ENCODE assay signal across 28 mouse cellular contexts in genomic region chr7:122492936-122493335, GRCm38 (mm10).
DNase-seq lines count a peak whose midpoint lies in the region; ATAC-seq and TF ChIP-seq lines count a peak whose summit lies in the region.
"Had no signal": no experiment of that assay in that cellular context is flagged by ENCODE, and none has a peak within 500 bp of the region (broad histone marks: within the 10 kb centered on the region; RNA-seq: fewer than 3 reads in every experiment).

No protein-coding gene starts in this region.

- TF ChIP-seq EP300 in liver, postnatal 0 days (IDR thresholded peaks at IDR 0.05; ENCODE audit: low read depth) = no peak

- no peak overlapping the region for H3K4me3 ChIP-seq in midbrain, embryonic 14.5 days (replicated peaks; ENCODE audit: low read depth, low read length)
- H3K4me3 ChIP-seq in midbrain, embryonic 15.5 days = no peak overlapping the region
- no peak overlapping the region for H3K4me3 ChIP-seq in liver, postnatal 0 days (ENCODE audit: low read depth, low read length)
- H3K4me3 ChIP-seq: embryonic facial prominence, embryonic 13.5 days; forebrain, embryonic 10.5 days; forebrain, embryonic 15.5 days; gastrocnemius, adult 2 months; heart, adult 2 months; heart, embryonic 12.5 days; hindbrain, embryonic 15.5 days; layer of hippocampus, adult 2 months; left cerebral cortex, adult 2 months; liver, embryonic 12.5 days; stomach, embryonic 15.5 days had no signal

- no peak overlapping the region for H3K9ac ChIP-seq in midbrain, embryonic 14.5 days (replicated peaks; ENCODE audit: low read length)
- H3K9ac ChIP-seq in midbrain, embryonic 15.5 days = no peak overlapping the region
- H3K9ac ChIP-seq in liver, postnatal 0 days (replicated peaks) = no peak overlapping the region
- H3K9ac ChIP-seq: embryonic facial prominence, embryonic 13.5 days; forebrain, embryonic 15.5 days; heart, embryonic 12.5 days; hindbrain, embryonic 15.5 days; liver, embryonic 12.5 days; stomach, embryonic 15.5 days had no signal

- H3K27me3 ChIP-seq in midbrain, embryonic 14.5 days (ENCODE audit: control insufficient read depth, insufficient read depth, low read length) = no peaks in the 10 kb centered on the region
- no peaks in the 10 kb centered on the region; the same call in 1 of the 2 replicates for H3K27me3 ChIP-seq in midbrain, embryonic 15.5 days (replicated peaks)
- H3K27me3 ChIP-seq in liver, postnatal 0 days (ENCODE audit: insufficient read depth, low read length) = no peaks in the 10 kb centered on the region
- H3K27me3 ChIP-seq: CH12.LX; embryonic facial prominence, embryonic 13.5 days; forebrain, embryonic 15.5 days; heart, embryonic 12.5 days; hindbrain, embryonic 15.5 days; liver, embryonic 12.5 days; stomach, embryonic 15.5 days had no signal

- 0 out of 2 replicates have a peak overlapping the region, but pooled peaks have one; percentile 49 for H3K27ac ChIP-seq in midbrain, embryonic 14.5 days (replicated peaks; ENCODE audit: low read depth, low read length)
- H3K27ac ChIP-seq in midbrain, embryonic 15.5 days = no peak overlapping the region
- no peak overlapping the region for H3K27ac ChIP-seq in liver, postnatal 0 days (ENCODE audit: low read depth)
- H3K27ac ChIP-seq: embryonic facial prominence, embryonic 13.5 days; forebrain, embryonic 10.5 days; forebrain, embryonic 15.5 days; gastrocnemius, adult 2 months; heart, adult 2 months; hindbrain, embryonic 15.5 days; layer of hippocampus, adult 2 months; left cerebral cortex, adult 2 months; liver, embryonic 12.5 days; macrophage; stomach, embryonic 15.5 days had no signal

- H3K4me2 ChIP-seq in midbrain, embryonic 14.5 days (ENCODE audit: low read length) = no peak overlapping the region
- no peak overlapping the region for H3K4me2 ChIP-seq in midbrain, embryonic 15.5 days
- no peak overlapping the region for H3K4me2 ChIP-seq in liver, postnatal 0 days (ENCODE audit: low read depth, low read length)
- H3K4me2 ChIP-seq: embryonic facial prominence, embryonic 13.5 days; forebrain, embryonic 15.5 days; heart, embryonic 12.5 days; hindbrain, embryonic 15.5 days; liver, embryonic 12.5 days; stomach, embryonic 15.5 days had no signal

- peak; percentile 26 for DNase-seq in midbrain, embryonic 14.5 days
- DNase-seq in cerebellum, adult 18-20 months = peak; percentile 79 to 82
- peak; percentile 85 for DNase-seq in cerebellum, adult 9-11 months
- DNase-seq in thymus, postnatal 4 days = no peak
- no peak for DNase-seq in liver, postnatal 0 days
- DNase-seq in retina, embryonic 14.5 days (ENCODE audit: low spot score) = no peak
- DNase-seq: adrenal gland, adult 8-10 months; B cell, adult 2 months; gastrocnemius, adult 2 months; gastrocnemius, postnatal 36 days; heart, adult 2 months; kidney, adult 18-20 months; kidney, postnatal 36 days; lung, adult 2 months; lung, postnatal 10 days; right cerebral cortex, postnatal 25 days had no signal

- no peak for TF ChIP-seq CTCF in liver, postnatal 0 days (IDR thresholded peaks at IDR 0.05; ENCODE audit: low read depth)

- no peaks in the 10 kb centered on the region for H3K9me3 ChIP-seq in midbrain, embryonic 14.5 days (ENCODE audit: control insufficient read depth, low read length)
- no peaks in the 10 kb centered on the region for H3K9me3 ChIP-seq in midbrain, embryonic 15.5 days
- no peaks in the 10 kb centered on the region for H3K9me3 ChIP-seq in liver, postnatal 0 days (ENCODE audit: low read length)
- H3K9me3 ChIP-seq: embryonic facial prominence, embryonic 13.5 days; forebrain, embryonic 10.5 days; forebrain, embryonic 15.5 days; heart, embryonic 12.5 days; hindbrain, embryonic 15.5 days; liver, embryonic 12.5 days; stomach, embryonic 15.5 days had no signal

- ATAC-seq in midbrain, embryonic 14.5 days (ENCODE audit: low FRiP score, low TSS enrichment) = no peak
- no peak for ATAC-seq in midbrain, embryonic 15.5 days (replicated peaks)
- no peak for ATAC-seq in liver, postnatal 0 days
- ATAC-seq: forebrain, embryonic 15.5 days; liver, embryonic 12.5 days had no signal

- 64% methylated on average over 9 of the region's 9 CpGs for WGBS in midbrain, embryonic 14.5 days
- 70% methylated on average over 9 of the region's 9 CpGs for WGBS in midbrain, embryonic 15.5 days
- WGBS in liver, postnatal 0 days (ENCODE audit: insufficient replicate concordance) = 83% methylated on average over 9 of the region's 9 CpGs

- H3K4me1 ChIP-seq in midbrain, embryonic 14.5 days (ENCODE audit: control insufficient read depth, insufficient read depth, low read length) = peaks cover 15% of the 10 kb centered on the region
- peaks cover 11% of the 10 kb centered on the region for H3K4me1 ChIP-seq in midbrain, embryonic 15.5 days
- no peaks in the 10 kb centered on the region for H3K4me1 ChIP-seq in liver, postnatal 0 days (ENCODE audit: insufficient read depth)
- H3K4me1 ChIP-seq: embryonic facial prominence, embryonic 13.5 days; heart, embryonic 12.5 days; liver, embryonic 12.5 days; stomach, embryonic 15.5 days had no signal

- H3K36me3 ChIP-seq in midbrain, embryonic 14.5 days (ENCODE audit: control insufficient read depth, insufficient read depth, low read length) = no peaks in the 10 kb centered on the region
- H3K36me3 ChIP-seq in midbrain, embryonic 15.5 days (replicated peaks) = no peaks in the 10 kb centered on the region
- H3K36me3 ChIP-seq in liver, postnatal 0 days (replicated peaks; ENCODE audit: insufficient read depth, low read length) = no peaks in the 10 kb centered on the region
- H3K36me3 ChIP-seq: embryonic facial prominence, embryonic 13.5 days; forebrain, embryonic 10.5 days; forebrain, embryonic 15.5 days; heart, embryonic 12.5 days; hindbrain, embryonic 15.5 days; liver, embryonic 12.5 days; stomach, embryonic 15.5 days had no signal

Comparison
In these comparisons a context has a peak if more than half of its experiments do, and no peak if none do; other contexts are left out.
1. DNase-seq: peak in midbrain, embryonic 14.5 days (single experiment), cerebellum, adult 18-20 months (2 of 2) and cerebellum, adult 9-11 months (single experiment); none in thymus, postnatal 4 days (single experiment), liver, postnatal 0 days (single experiment) and retina, embryonic 14.5 days (single experiment).